Mouse (Mus musculus) bone marrow, adult 2 months (tissue): ENCODE measurements around the gene Ube3b. TPM values are rescaled to one million over a fixed set of nuclear protein-coding genes. Genes with fewer than 3 reads are reported as not detected.

Source experiments
- H3K27ac ChIP-seq: fragments of 200-500 bp; 2 replicates; pipeline ENCODE4 v1.5.1; 2012; ENCODE audit warnings: low read depth, mild to moderate bottlenecking, control low read depth, inconsistent platforms, low read length; ENCODE audit not compliant: control insufficient read depth, poor library complexity, insufficient read depth
- H3K4me1 ChIP-seq: fragments of 200-500 bp; 2 replicates; pipeline ENCODE4 v1.6.1; 2011; ENCODE audit warnings: low read length; ENCODE audit not compliant: control insufficient read depth, insufficient read depth
- H3K4me3 ChIP-seq: fragments of 200-500 bp; replicated peaks from 2 replicates; pipeline ENCODE3; 2011; ENCODE audit warnings: mild to moderate bottlenecking, low read depth, low read length, control low read depth; ENCODE audit not compliant: control insufficient read depth
- CTCF ChIP-seq: fragments of 200-500 bp; IDR thresholded peaks from 2 replicates; pipeline ENCODE4 v1.5.1; 2011; ENCODE audit warnings: low read length, control low read depth; ENCODE audit not compliant: control insufficient read depth, insufficient read depth
- POLR2A ChIP-seq: fragments of 200-500 bp; IDR thresholded peaks from 2 replicates; pipeline ENCODE4 v1.6.1; 2011; ENCODE audit warnings: low read depth, mild to moderate bottlenecking, control low read depth, low read length, borderline replicate concordance; ENCODE audit not compliant: control insufficient read depth
- WGBS: fragments of 180-500 bp; shearing (Covaris S2); methylation state at CpG from one replicate; pipeline ENCODE4 v1.1.7; 2018; 5-methylcytosine and 5-hydroxymethylcytosine counted together
- polyA plus RNA-seq: library from polyadenylated mRNA; stranded (reverse); fragments of >200 nt; gene quantifications from 2 replicates; pipeline ENCODE4 v1.2.4, GENCODE M21; 2011; ENCODE audit warnings: low replicate concordance; ENCODE audit not compliant: missing spikeins, insufficient read depth, insufficient read length

Gene Ube3b
- polyA plus RNA-seq, 1 experiment, result 51.0 TPM

DNA sequence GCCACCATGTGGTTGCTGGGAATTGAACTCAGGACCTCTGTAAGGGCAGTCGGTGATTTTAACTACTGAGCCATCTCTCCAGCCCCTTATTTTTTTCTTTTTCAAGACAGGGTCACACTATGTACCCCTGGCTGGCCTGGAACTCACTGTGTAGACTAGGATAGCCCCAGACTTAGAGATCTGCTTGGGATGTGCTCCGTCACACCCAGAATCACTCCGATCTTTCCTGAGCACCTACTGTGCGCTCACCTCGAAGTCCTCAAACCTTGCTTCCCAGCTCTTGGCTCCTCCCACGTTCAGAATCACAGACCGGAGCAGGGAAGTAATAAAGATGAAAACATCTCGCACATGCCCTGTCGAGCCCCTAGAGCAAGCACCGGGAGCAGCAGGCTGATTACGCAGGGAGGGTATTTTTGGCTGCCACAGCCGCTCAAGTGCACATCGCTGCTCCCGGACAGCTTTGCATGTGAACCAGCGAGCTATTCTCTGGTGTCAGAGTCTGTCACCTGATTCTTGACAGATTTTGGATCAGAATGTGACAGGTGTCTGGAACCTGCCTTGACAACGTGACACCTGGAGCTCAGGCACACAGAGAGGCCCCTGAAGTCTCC is 76.7 kb downstream of the Ube3b start:
- H3K27ac ChIP-seq, result no peak overlapping the region
- WGBS, result 80% methylated on average over 16 of the region's 16 CpGs
- no peak overlapping the region for H3K4me3 ChIP-seq
- H3K4me1 ChIP-seq, result no peaks in the 10 kb centered on the region
- TF ChIP-seq CTCF, result no peak
- TF ChIP-seq POLR2A, result no peak

DNA sequence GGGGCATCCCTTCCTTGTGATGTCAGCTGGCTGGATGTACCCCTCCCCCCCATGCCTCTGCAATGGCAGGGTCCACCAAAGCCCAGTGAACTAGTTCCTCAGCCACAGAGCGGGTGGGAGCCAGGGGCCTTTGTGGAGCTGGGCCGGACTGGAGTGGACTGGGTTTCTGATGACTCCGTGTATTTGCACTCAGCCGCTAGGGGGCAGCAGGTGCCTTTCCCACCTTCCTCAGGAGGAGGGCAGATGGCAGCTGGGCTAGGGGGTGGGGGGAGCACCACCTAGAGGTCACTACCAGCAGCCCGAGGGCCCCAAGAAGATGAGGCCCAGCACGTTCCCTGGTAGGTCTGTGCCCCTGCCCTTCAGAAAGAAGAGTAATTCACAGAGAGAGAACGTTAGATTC is 80.8 kb downstream of the Ube3b start:
- Histone ChIP-seq H3K4me1 (no peaks in the 10 kb centered on the region), H3K27ac (no peak overlapping the region), H3K4me3 (no peak overlapping the region)
- TF ChIP-seq POLR2A (no peak), CTCF (peak; percentile 91)
- WGBS, result 8% methylated on average over 7 of the region's 7 CpGs

DNA sequence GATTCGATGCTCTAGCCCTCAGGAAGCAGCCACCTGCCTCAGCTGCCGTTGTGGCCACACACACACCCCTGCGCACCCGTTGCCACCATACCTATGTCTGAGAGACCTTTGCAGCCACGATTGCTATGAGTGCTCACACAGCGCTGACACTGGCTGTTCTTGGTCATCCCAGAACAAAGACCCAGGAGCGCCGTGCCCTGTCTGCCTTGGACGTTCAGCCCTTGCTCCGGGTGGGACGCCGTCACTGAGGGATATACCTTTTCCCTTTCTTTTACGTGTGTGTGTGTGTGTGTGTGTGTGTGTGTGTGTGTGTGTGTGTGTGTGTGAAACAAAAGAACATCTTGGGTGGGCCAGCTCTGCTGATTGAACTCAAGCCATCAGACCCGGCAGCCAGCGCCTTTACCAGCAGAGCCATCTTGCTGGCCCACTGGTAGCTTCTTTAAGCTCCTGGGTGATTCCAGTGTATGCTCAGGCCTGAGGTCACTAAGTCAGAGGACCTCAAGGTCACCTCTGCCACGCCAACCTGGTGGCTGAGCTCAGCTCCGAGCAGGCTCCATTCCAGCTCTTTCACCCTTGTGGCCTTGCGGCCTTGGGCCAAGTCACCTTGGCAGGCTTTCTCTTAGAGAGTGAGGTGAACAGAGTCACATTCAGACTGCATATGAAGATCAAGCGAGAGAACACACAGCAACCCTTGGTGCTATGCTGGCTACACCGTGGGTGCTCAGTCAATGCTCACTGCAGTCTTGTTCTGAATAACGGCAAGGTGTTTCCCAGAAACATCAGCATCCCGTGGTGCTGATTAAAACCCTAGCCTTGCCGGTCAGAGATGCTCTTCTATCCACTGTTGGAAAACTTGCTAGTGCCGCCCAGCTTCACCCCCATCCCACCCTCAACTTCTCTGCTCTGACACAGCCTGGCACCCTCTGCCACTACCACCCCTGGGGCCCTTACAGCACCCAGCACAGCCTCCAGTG is 81.9 kb downstream of the Ube3b start:
- Histone ChIP-seq H3K4me1 (no peaks in the 10 kb centered on the region), H3K4me3 (no peak overlapping the region), H3K27ac (no peak overlapping the region)
- TF ChIP-seq POLR2A (no peak), CTCF (no peak)
- 81% methylated on average over 24 of the region's 24 CpGs for WGBS

DNA sequence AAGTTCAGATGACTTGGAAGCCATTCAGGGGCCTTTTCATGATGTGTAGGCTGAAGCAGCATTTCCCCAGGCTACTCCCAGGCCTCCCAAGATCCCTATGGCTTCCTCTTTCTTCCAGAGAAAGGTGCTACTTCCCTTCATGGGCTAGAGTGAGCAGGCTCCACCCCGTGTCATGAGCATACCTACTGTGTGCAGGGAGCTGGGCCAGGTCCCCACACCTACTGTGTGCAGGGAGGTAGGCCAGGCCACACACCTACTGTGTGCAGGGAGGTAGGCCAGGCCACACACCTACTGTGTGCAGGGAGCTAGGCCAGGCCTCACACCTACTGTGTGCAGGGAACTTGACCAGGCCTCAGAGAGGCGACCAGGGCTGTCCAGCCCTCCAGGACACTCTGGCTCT is 84.2 kb downstream of the Ube3b start:
- H3K4me1 ChIP-seq, result no peaks in the 10 kb centered on the region
- no peak overlapping the region for H3K4me3 ChIP-seq
- WGBS, result 60% methylated on average over 2 of the region's 2 CpGs
- no peak overlapping the region for H3K27ac ChIP-seq
- no peak for TF ChIP-seq POLR2A
- TF ChIP-seq CTCF, result no peak

DNA sequence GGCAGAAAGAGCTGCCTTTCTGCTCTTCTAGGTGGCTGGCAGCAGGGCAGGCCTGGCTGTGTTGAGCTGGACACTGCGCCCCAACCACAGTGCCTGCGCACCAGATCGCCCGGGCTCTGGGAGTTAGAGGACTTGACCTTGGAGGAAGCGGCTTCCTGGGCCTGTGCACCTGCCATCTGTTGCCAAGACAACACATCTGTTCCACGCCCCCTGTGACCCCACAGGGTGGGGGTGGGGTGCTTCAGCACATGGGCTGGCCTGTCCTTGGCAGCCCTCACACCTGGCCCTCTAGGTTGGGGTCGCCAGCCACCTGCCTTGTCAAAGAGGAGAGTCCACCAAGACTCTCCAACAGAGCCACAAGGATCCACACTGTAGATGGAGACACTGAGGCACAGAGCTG is 85.2 kb downstream of the Ube3b start:
- no peak overlapping the region for H3K4me3 ChIP-seq
- WGBS, result 73% methylated on average over 7 of the region's 7 CpGs
- TF ChIP-seq POLR2A, result no peak
- no peak for TF ChIP-seq CTCF
- no peaks in the 10 kb centered on the region for H3K4me1 ChIP-seq
- H3K27ac ChIP-seq, result no peak overlapping the region

DNA sequence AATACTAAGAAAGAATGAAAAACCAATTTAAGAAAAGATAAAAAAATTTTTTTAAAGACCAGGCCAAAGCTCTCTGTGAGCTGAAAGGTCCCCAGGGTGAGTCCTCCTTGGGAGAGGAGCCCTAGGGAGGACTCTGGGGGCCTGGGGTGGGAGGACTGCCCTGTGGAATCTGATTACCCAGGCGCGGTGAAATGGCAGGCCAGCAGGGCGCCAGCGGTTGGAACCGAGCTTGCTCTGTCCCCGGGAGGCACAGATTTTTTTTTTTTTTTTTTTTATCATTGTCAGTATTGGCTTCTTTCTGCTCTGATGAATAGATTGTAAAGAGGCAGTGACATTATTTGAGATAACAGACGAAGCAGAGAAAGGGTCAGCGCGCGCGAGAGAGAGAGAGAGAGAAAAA is 86.6 kb downstream of the Ube3b start:
- WGBS, result 18% methylated on average over 11 of the region's 11 CpGs
- no peak overlapping the region for H3K27ac ChIP-seq
- no peak for TF ChIP-seq CTCF
- no peak for TF ChIP-seq POLR2A
- no peak overlapping the region for H3K4me3 ChIP-seq
- no peaks in the 10 kb centered on the region for H3K4me1 ChIP-seq

DNA sequence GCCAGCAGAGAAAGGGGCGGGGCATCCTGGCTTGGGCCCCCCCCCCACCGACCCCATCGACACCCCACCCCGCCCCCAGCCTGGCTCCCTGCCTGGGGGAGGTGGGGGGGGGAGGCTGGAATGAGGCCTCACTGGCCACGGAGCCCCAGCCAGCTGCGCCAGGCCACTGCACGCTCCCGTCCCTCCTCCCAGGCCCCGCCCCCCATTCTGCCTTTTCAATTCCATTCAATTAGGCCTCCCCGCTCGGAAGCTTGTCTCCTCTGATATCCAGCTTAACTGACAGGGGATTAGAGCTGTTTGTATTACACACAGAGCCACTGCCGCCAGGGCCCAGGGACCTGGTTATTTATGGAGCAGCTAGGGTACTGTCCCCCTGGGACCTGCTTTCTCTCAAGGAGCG is 87.0 kb downstream of the Ube3b start:
- TF ChIP-seq CTCF, result no peak
- no peak for TF ChIP-seq POLR2A
- WGBS, result 21% methylated on average over 13 of the region's 13 CpGs
- Histone ChIP-seq H3K4me3 (no peak overlapping the region), H3K27ac (no peak overlapping the region), H3K4me1 (no peaks in the 10 kb centered on the region)

DNA sequence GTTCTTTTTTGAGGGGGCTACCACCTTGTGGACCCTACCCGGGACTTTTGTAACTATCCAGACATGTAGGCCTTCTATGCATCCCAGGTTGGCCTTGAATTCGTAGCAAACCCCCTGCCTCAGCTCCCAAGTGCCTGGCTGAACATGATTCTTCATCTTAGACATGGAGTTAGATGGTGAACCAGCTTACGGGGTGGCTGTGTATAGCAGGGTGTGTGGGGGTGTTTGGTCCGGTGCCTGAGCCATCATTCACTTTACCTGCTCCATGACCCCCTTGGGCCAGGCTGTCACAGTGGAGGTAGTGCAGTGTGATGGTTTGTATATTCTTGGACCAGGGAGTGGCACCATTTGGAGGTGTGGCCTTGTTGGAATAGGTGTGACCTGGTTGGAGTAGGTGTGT is 87.6 kb downstream of the Ube3b start:
- 70% methylated on average over 4 of the region's 4 CpGs for WGBS
- no peak overlapping the region for H3K27ac ChIP-seq
- H3K4me1 ChIP-seq, result no peaks in the 10 kb centered on the region
- TF ChIP-seq CTCF (no peak), POLR2A (no peak)
- no peak overlapping the region for H3K4me3 ChIP-seq
